Mouse (Mus musculus) MEL (cell line): ENCODE results near the gene Bach2. TPM values are rescaled to one million over a fixed set of nuclear protein-coding genes. Genes with fewer than 3 reads are reported as not detected.

Experiments used
- DNase-seq: peaks from one replicate; pipeline ENCODE4 v3.0.0; 2011; ENCODE audit warnings: low read depth, low spot score
- H3K27ac ChIP-seq: 2 replicates; pipeline ENCODE4 v1.5.1; 2012; ENCODE audit warnings: low read depth, mild to moderate bottlenecking, control low read depth, low read length, moderate library complexity; ENCODE audit not compliant: control insufficient read depth
- H3K27me3 ChIP-seq, 2 experiments: fragments of 150-350 bp in 1 of 2; sonication (generic) in 1 of 2; 2 replicates each; pipeline ENCODE4 v1.6.1; 2012; ENCODE audit warnings: low read length in 2 of 2, mild to moderate bottlenecking in 2 of 2, improper control_type of control experiment in 1 of 2, moderate library complexity in 1 of 2; ENCODE audit not compliant: insufficient read depth in 2 of 2, control insufficient read depth in 1 of 2
- H3K36me3 ChIP-seq, 2 experiments: 2 replicates each; pipeline ENCODE4 v1.6.1; 2012 to 2014; ENCODE audit warnings: low read length in 2 of 2, improper control_type of control experiment in 1 of 2, inconsistent platforms in 1 of 2, mild to moderate bottlenecking in 1 of 2; ENCODE audit not compliant: insufficient read depth in 2 of 2, control insufficient read depth in 1 of 2
- H3K4me1 ChIP-seq, 2 experiments: fragments of 150-350 bp in 1 of 2; sonication (generic) in 1 of 2; 2 replicates each; pipeline ENCODE4 v1.6.1; 2012; ENCODE audit warnings: low read length in 2 of 2, improper control_type of control experiment in 1 of 2, mild to moderate bottlenecking in 1 of 2; ENCODE audit not compliant: insufficient read depth in 2 of 2, control insufficient read depth in 1 of 2
- H3K4me3 ChIP-seq, 2 experiments: fragments of 150-350 bp in 1 of 2; sonication (generic) in 1 of 2; 2 replicates each; pipeline ENCODE4 v1.5.1; 2012; ENCODE audit warnings: low read depth in 2 of 2, low read length in 2 of 2, mild to moderate bottlenecking in 2 of 2, moderate library complexity in 2 of 2, control low read depth in 1 of 2, improper control_type of control experiment in 1 of 2; ENCODE audit not compliant: control insufficient read depth in 1 of 2, insufficient read depth in 1 of 2
- H3K79me2 ChIP-seq: 2 replicates; pipeline ENCODE4 v1.6.1; 2012; ENCODE audit warnings: mild to moderate bottlenecking, low read length, moderate library complexity; ENCODE audit not compliant: control insufficient read depth, poor library complexity, insufficient read depth
- H3K9ac ChIP-seq: 2 replicates; pipeline ENCODE4 v1.6.1; 2012; ENCODE audit warnings: low read depth, mild to moderate bottlenecking, control low read depth, low read length, moderate library complexity; ENCODE audit not compliant: control insufficient read depth, poor library complexity, severe bottlenecking
- H3K9me3 ChIP-seq: fragments of 150-350 bp; sonication (generic); replicated peaks from 2 replicates; pipeline ENCODE4 v1.6.1; 2012; ENCODE audit warnings: mild to moderate bottlenecking, low read length, improper control_type of control experiment, moderate library complexity; ENCODE audit not compliant: insufficient read depth
- BHLHE40 ChIP-seq: IDR thresholded peaks from 2 replicates; pipeline ENCODE4 v1.6.1; 2012; ENCODE audit warnings: low read depth, mild to moderate bottlenecking, inconsistent platforms, low read length, improper control_type of control experiment, borderline replicate concordance
- CHD1 ChIP-seq: IDR thresholded peaks from 2 replicates; pipeline ENCODE4 v1.6.1; 2012; ENCODE audit warnings: low read depth, mild to moderate bottlenecking, inconsistent platforms, low read length, improper control_type of control experiment
- CHD2 ChIP-seq: IDR thresholded peaks from 2 replicates; pipeline ENCODE4 v1.6.1; 2011; ENCODE audit warnings: low read length, improper control_type of control experiment
- E2F4 ChIP-seq: IDR thresholded peaks from 2 replicates; pipeline ENCODE4 v1.6.1; 2011; ENCODE audit warnings: low read depth, low read length, improper control_type of control experiment, borderline replicate concordance
- EP300 ChIP-seq, 2 experiments: IDR thresholded peaks; 2 replicates each; pipeline ENCODE4 v1.6.1; 2011; ENCODE audit warnings: improper control_type of control experiment in 2 of 2, low read length in 2 of 2, low read depth in 1 of 2, mild to moderate bottlenecking in 1 of 2
- ETS1 ChIP-seq: IDR thresholded peaks from 2 replicates; pipeline ENCODE4 v1.6.1; 2012; ENCODE audit warnings: low read depth, mild to moderate bottlenecking, inconsistent platforms, low read length, improper control_type of control experiment, moderate library complexity
- GATA1 ChIP-seq: IDR thresholded peaks from 2 replicates; pipeline ENCODE4 v1.6.1; 2011; ENCODE audit warnings: low read depth, low read length, improper control_type of control experiment
- JUND ChIP-seq: IDR thresholded peaks from 2 replicates; pipeline ENCODE4 v1.6.1; 2011; ENCODE audit warnings: low read depth, mild to moderate bottlenecking, improper control_type of control experiment, low read length
- MAX ChIP-seq: IDR thresholded peaks from 2 replicates; pipeline ENCODE4 v1.6.1; 2011; ENCODE audit warnings: low read length, improper control_type of control experiment
- MAZ ChIP-seq: IDR thresholded peaks from 2 replicates; pipeline ENCODE4 v1.6.1; 2012; ENCODE audit warnings: low read depth, mild to moderate bottlenecking, inconsistent platforms, low read length, improper control_type of control experiment
- MYB ChIP-seq: IDR thresholded peaks from 2 replicates; pipeline ENCODE4 v1.6.1; 2011; ENCODE audit warnings: mild to moderate bottlenecking, low read depth, low read length, improper control_type of control experiment
- MYC ChIP-seq: IDR thresholded peaks from 2 replicates; pipeline ENCODE4 v1.6.1; 2011; ENCODE audit warnings: low read depth, mild to moderate bottlenecking, low read length, improper control_type of control experiment, moderate library complexity
- RCOR1 ChIP-seq: IDR thresholded peaks from 2 replicates; pipeline ENCODE4 v1.6.1; 2012; ENCODE audit warnings: low read depth, mild to moderate bottlenecking, inconsistent platforms, low read length, improper control_type of control experiment
- SIN3A ChIP-seq: IDR thresholded peaks from 2 replicates; pipeline ENCODE4 v1.6.1; 2012; ENCODE audit warnings: low read length, improper control_type of control experiment, inconsistent platforms
- TAL1 ChIP-seq: IDR thresholded peaks from 2 replicates; pipeline ENCODE4 v1.6.1; 2012; ENCODE audit warnings: mild to moderate bottlenecking, inconsistent platforms, low read length, moderate library complexity, mixed read lengths
- TBP ChIP-seq: IDR thresholded peaks from 2 replicates; pipeline ENCODE4 v1.8.0; 2011; ENCODE audit warnings: low read depth, low read length, improper control_type of control experiment
- TCF12 ChIP-seq: IDR thresholded peaks from 2 replicates; pipeline ENCODE4 v1.6.1; 2014; ENCODE audit warnings: low read depth, mild to moderate bottlenecking, inconsistent platforms, low read length, improper control_type of control experiment, moderate library complexity
- UBTF ChIP-seq: IDR thresholded peaks from 2 replicates; pipeline ENCODE4 v1.6.1; 2012; ENCODE audit warnings: low read depth, mild to moderate bottlenecking, inconsistent platforms, low read length, improper control_type of control experiment, moderate library complexity, borderline replicate concordance; ENCODE audit not compliant: insufficient read depth
- USF1 ChIP-seq: IDR thresholded peaks from 2 replicates; pipeline ENCODE4 v1.6.1; 2014; ENCODE audit warnings: low read depth, mild to moderate bottlenecking, inconsistent platforms, low read length, improper control_type of control experiment, moderate library complexity
- USF2 ChIP-seq, 2 experiments: IDR thresholded peaks; 2 replicates each; pipeline ENCODE4 v1.6.1; 2011 to 2012; ENCODE audit warnings: improper control_type of control experiment in 2 of 2, low read length in 2 of 2, borderline replicate concordance in 1 of 2, inconsistent platforms in 1 of 2, low read depth in 1 of 2, mild to moderate bottlenecking in 1 of 2; ENCODE audit not compliant: insufficient read depth in 1 of 2
- ZKSCAN1 ChIP-seq: IDR thresholded peaks from 2 replicates; pipeline ENCODE4 v1.6.1; 2012; ENCODE audit warnings: low read depth, mild to moderate bottlenecking, inconsistent platforms, low read length, improper control_type of control experiment, moderate library complexity
- ZNF384 ChIP-seq: IDR thresholded peaks from 2 replicates; pipeline ENCODE4 v1.6.1; 2012; ENCODE audit warnings: low read depth, mild to moderate bottlenecking, inconsistent platforms, low read length, improper control_type of control experiment
- polyA plus RNA-seq, 2 experiments: library from polyadenylated mRNA; stranded (reverse) in 1 of 2; unstranded in 1 of 2; fragments of >175 nt in 1 of 2; fragments of >200 nt in 1 of 2; gene quantifications; 2 replicates each; pipeline versions ENCODE4 v1.2.1 to v1.2.4; 2012; ENCODE audit warnings: low replicate concordance in 2 of 2, low read depth in 1 of 2; ENCODE audit not compliant: insufficient read length in 2 of 2, insufficient read depth in 1 of 2, missing spikeins in 1 of 2
- total RNA-seq: library from RNA; depleted of rRNA; stranded (reverse); fragments of 300-350 nt; gene quantifications from 2 replicates; pipeline ENCODE4 v1.2.3, GENCODE M21; 2012

The Bach2 gene
- total and polyA plus RNA-seq, 3 experiments: 0.04 TPM; not detected in 2

- H3K4me1 ChIP-seq: no peaks in the 10 kb centered on the region
- DNase-seq: no peak
- no peaks in the 10 kb centered on the region for H3K79me2 ChIP-seq
- no peak overlapping the region for H3K4me3 ChIP-seq
- no peak overlapping the region for H3K27ac ChIP-seq
- peaks cover 0 to 4% of the 10 kb centered on the region in 2 experiments; a peak in 3 of 4 replicates for H3K27me3 ChIP-seq
- no peak for TF ChIP-seq RCOR1
- no peak for TF ChIP-seq TAL1
- TF ChIP-seq MYB: no peak
- TF ChIP-seq ZNF384: no peak
- no peak for TF ChIP-seq MAX
- no peak for TF ChIP-seq BHLHE40
- no peak for TF ChIP-seq UBTF
- no peak for TF ChIP-seq SIN3A
- no peak for TF ChIP-seq CHD1
- TF ChIP-seq JUND: no peak
- no peak for TF ChIP-seq ETS1
- no peak for TF ChIP-seq MYC
- TF ChIP-seq, all 39 proteins: peak for 0
- Histone ChIP-seq H3K36me3 (no peaks in the 10 kb centered on the region), H3K9ac (no peak overlapping the region), H3K9me3 (no peaks in the 10 kb centered on the region)
Measured at GRCm38 (mm10) chr4:32260909-32261308, 22.3 kb downstream of the Bach2 start.

GRCm38 (mm10) chr4:32262825-32263684 is 24.5 kb downstream of the Bach2 start:
- Histone ChIP-seq H3K36me3 (no peaks in the 10 kb centered on the region), H3K9me3 (no peaks in the 10 kb centered on the region), H3K4me1 (no peaks in the 10 kb centered on the region), H3K27me3 (peaks cover 0 to 4% of the 10 kb centered on the region in 2 experiments; a peak in 3 of 4 replicates), H3K27ac (no peak overlapping the region), H3K4me3 (no peak overlapping the region), H3K9ac (no peak overlapping the region), H3K79me2 (no peaks in the 10 kb centered on the region)
- TF ChIP-seq CHD2 (no peak), E2F4 (no peak), GATA1 (no peak), MAX (no peak), USF2 (IDR thresholded peaks at IDR 0.05; ENCODE audit: borderline replicate concordance in 1 of 2, insufficient read depth in 1 of 2, low read depth in 1 of 2, low read length in 2 of 2) (no peak), EP300 (IDR thresholded peaks at IDR 0.05; ENCODE audit: low read depth in 1 of 2, low read length in 2 of 2) (no peak), ZKSCAN1 (no peak), TCF12 (no peak), USF1 (no peak), MAZ (no peak), TBP (no peak)
- DNase-seq: no peak
